Mouse (Mus musculus) neural tube, embryonic 11.5 days (tissue): ENCODE measurements around the gene Hlcs. TPM values are rescaled to one million over a fixed set of nuclear protein-coding genes. Genes with fewer than 3 reads are reported as not detected.

ENCODE experiments used
- ATAC-seq: fragments of 200-750 bp; cut with Nextera tagmentation; 2 replicates; pipeline ENCODE4 v1.8.0; 2017; ENCODE audit warnings: moderate number of reproducible peaks, mild to moderate bottlenecking, moderate TSS enrichment, moderate library complexity; ENCODE audit not compliant: insufficient read depth, low FRiP score, low TSS enrichment
- DNase-seq: peaks from one replicate; pipeline ENCODE4 v3.0.0-alpha.2; 2015; ENCODE audit warnings: low spot score
- H3K27ac ChIP-seq: fragments of 300-500 bp; sonication (generic); 2 replicates; pipeline ENCODE4 v1.5.1; 2014; ENCODE audit warnings: low read depth, mild to moderate bottlenecking, low read length
- H3K27me3 ChIP-seq: fragments of 300-500 bp; sonication (generic); 2 replicates; pipeline ENCODE4 v1.6.1; 2014; ENCODE audit warnings: mild to moderate bottlenecking, low read length, mixed read lengths; ENCODE audit not compliant: control insufficient read depth, insufficient read depth
- H3K36me3 ChIP-seq: fragments of 300-500 bp; sonication (generic); 2 replicates; pipeline ENCODE4 v1.6.1; 2014; ENCODE audit warnings: mild to moderate bottlenecking, low read length, moderate library complexity, mixed read lengths; ENCODE audit not compliant: control insufficient read depth, insufficient read depth
- H3K4me1 ChIP-seq: fragments of 300-500 bp; sonication (generic); 2 replicates; pipeline ENCODE4 v1.6.1; 2014; ENCODE audit warnings: low read length, mixed read lengths; ENCODE audit not compliant: control insufficient read depth, insufficient read depth
- H3K4me2 ChIP-seq: fragments of 300-500 bp; sonication (generic); 2 replicates; pipeline ENCODE4 v1.6.1; 2014; ENCODE audit warnings: low read depth, mild to moderate bottlenecking, moderate library complexity
- H3K4me3 ChIP-seq: fragments of 300-500 bp; sonication (generic); 2 replicates; pipeline ENCODE4 v1.5.1; 2014; ENCODE audit warnings: low read depth, low read length
- H3K9ac ChIP-seq: fragments of 300-500 bp; sonication (generic); 2 replicates; pipeline ENCODE4 v1.6.1; 2014; ENCODE audit warnings: mild to moderate bottlenecking, low read length
- H3K9me3 ChIP-seq: fragments of 300-500 bp; sonication (generic); 2 replicates; pipeline ENCODE4 v1.6.1; 2016; ENCODE audit warnings: low read length; ENCODE audit not compliant: control insufficient read depth
- WGBS: fragments of 180-500 bp; shearing (Covaris S2); extraction: QIAGEN DNeasy Blood & Tissue Kit; methylation state at CpG from one replicate; pipeline ENCODE4 v1.1.7; 2014; 5-methylcytosine and 5-hydroxymethylcytosine counted together
- polyA plus RNA-seq: library from polyadenylated mRNA; unstranded; fragments of >200 nt; fragmentation: Nextera tagmentation; extraction: Ambion mirVana; gene quantifications from 2 replicates; pipeline ENCODE4 v1.2.1, GENCODE M21; 2014

Gene Hlcs
- polyA plus RNA-seq, 1 experiment from 2014 or later = 9.4 TPM

DNA sequence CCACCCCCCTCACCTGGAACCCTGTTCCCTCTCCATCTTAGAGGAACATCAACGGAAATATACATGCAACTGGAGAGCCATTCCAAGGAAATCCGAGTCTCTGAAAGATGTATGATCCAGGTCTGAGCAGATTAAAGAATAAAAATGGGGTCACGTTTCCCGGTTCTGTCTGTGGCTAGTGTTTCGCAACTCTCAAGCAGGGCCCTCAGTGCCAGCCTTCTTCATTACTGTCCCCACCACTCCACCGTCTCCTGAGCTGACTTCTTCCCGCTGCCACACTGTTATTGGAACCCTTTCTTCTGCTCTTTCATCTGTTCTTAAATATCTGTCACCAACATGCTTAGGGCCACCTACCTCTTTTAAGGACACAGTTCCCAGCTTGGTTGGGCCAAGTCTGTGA, 200.2 kb downstream of the Hlcs start:
- WGBS = 86% methylated on average over 7 of the region's 7 CpGs
- Histone ChIP-seq H3K9me3 (no peaks in the 10 kb centered on the region), H3K4me2 (no peak overlapping the region), H3K27me3 (0 out of 2 replicates have a peak, but pooled peaks cover 2% of the 10 kb centered on the region), H3K27ac (no peak overlapping the region), H3K4me1 (no peaks in the 10 kb centered on the region), H3K4me3 (no peak overlapping the region), H3K36me3 (no peaks in the 10 kb centered on the region), H3K9ac (no peak overlapping the region)
- no peak for ATAC-seq
- DNase-seq = no peak

GRCm38 (mm10) chr16:94097724-94098455, 215.5 kb downstream of the Hlcs start:
- Histone ChIP-seq H3K27me3 (peaks cover 57% of the 10 kb centered on the region), H3K36me3 (no peaks in the 10 kb centered on the region), H3K9me3 (no peaks in the 10 kb centered on the region), H3K4me2 (no peak overlapping the region), H3K27ac (no peak overlapping the region), H3K4me3 (no peak overlapping the region), H3K9ac (no peak overlapping the region), H3K4me1 (peaks cover 4% of the 10 kb centered on the region; the same call in 1 of the 2 replicates)
- 2% methylated on average over 12 of the region's 12 CpGs for WGBS
- ATAC-seq (peak; percentile 92), DNase-seq (peak; percentile 60)

DNA sequence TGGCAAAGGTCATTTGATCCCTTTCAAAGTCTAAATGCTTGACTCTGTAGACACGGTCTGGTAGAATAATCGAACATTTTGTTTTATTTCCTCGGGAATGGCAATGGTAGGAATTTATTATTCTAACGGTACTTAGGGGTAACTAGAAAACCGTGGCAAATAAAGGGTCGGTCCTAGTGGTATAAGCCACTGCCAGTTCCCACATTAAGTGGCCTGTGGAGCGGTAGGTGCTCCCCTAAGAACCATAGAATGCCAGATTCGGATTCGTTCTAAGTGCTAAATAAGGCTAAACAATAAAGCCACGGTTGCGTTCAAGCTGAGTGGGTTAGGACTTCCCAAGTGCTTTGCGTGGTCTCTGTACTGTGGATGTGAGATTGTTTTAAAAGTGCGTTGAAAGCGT, 216.9 kb downstream of the Hlcs start:
- no peak overlapping the region for H3K9ac ChIP-seq
- H3K27me3 ChIP-seq = peaks cover 71% of the 10 kb centered on the region
- H3K9me3 ChIP-seq = no peaks in the 10 kb centered on the region
- H3K36me3 ChIP-seq = no peaks in the 10 kb centered on the region
- no peak overlapping the region for H3K4me3 ChIP-seq
- ATAC-seq (no peak), DNase-seq (peak; percentile 15)
- 2% methylated on average over 14 of the region's 14 CpGs for whole genome bisulfite sequencing
- peaks cover 4% of the 10 kb centered on the region; the same call in 1 of the 2 replicates for H3K4me1 ChIP-seq
- H3K27ac ChIP-seq = no peak overlapping the region
- H3K4me2 ChIP-seq = no peak overlapping the region

DNA sequence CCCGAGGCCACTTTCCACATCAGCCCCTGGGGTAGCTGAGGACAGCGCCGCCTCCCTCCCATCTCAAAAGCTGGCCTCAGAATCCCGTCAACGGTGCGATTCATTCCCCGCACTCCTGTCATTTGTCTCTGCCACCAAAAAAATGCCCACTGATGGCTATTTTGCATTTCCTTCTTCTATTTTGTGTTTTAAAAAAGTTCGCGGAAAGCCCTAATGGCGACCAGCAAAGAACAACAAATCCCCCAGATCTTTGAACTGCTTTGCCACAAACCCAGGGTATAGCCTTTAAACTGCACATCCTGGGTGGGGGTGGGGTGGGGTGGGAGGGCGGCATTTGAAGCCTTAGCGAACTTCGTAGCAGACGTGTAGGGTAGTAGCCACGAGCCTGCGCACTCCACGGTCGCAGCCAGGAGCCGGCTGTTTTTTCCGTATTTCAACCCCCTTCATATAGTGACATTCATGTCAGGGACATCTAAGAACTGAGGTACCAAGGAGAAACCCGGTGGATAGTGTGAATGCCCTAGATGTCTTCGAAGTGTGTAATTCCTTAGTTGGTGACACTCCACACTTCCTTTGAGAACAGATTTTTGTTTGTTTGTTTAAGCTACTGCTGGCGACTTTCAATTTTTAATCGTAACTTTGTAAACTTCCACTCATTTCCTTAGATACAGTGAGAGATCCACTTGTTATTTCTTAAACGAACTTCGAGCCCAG, 218.1 kb downstream of the Hlcs start:
- 1% methylated on average over 26 of the region's 26 CpGs for WGBS
- DNase-seq (peak; percentile 44), ATAC-seq (no peak)
- Histone ChIP-seq H3K27me3 (peaks cover 83% of the 10 kb centered on the region), H3K4me1 (peaks cover 4% of the 10 kb centered on the region; the same call in 1 of the 2 replicates), H3K4me2 (no peak overlapping the region), H3K4me3 (no peak overlapping the region), H3K9me3 (no peaks in the 10 kb centered on the region), H3K9ac (no peak overlapping the region), H3K27ac (no peak overlapping the region), H3K36me3 (no peaks in the 10 kb centered on the region)

DNA sequence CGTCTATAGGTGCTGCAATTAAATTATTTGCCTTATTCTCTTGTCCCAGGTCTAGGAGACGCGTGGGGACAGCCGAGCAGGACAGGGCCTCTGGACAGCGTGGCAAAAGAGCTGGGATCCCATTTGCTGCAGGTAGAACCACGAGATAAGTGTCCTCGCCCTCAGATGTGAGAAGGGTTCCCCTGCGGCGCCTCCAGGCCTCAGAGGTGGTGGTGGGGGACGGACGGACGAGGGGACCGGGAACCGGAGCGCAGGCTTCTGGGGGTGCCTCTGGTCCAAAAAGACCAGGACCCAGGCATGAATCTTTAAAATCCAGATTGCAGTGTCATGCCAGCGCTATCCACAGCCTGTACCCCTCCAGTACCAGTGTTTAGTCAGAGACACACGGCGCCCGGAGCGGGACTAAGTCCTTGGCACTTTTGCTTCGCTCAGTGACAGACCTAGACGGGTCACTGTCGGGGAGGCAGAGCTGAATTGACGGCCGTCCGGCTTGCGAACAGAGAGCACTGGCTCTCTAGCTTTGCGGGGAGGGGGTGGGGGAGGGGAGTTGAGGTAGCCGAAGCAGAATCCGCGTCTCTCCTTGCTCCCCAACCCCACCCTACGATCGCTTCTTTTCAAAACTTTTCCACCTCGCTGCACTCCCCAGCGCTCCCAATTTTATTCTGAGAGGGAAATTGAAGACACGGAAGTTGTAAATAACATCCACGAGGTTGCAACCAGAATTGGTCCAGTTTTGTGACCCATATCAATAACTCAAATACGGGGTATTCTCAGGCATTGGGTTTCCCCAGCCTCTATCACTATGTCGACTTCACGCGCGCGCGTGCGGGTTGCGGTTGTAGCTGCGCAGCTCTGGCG, 218.9 kb downstream of the Hlcs start:
- Histone ChIP-seq H3K4me2 (no peak overlapping the region), H3K27ac (no peak overlapping the region), H3K4me3 (no peak overlapping the region), H3K36me3 (no peaks in the 10 kb centered on the region), H3K27me3 (peaks cover 83% of the 10 kb centered on the region), H3K4me1 (peaks cover 4% of the 10 kb centered on the region; the same call in 1 of the 2 replicates), H3K9ac (no peak overlapping the region), H3K9me3 (no peaks in the 10 kb centered on the region)
- under 1% methylated on average over 48 of the region's 48 CpGs for WGBS
- DNase-seq (peak; percentile 52), ATAC-seq (no peak)

DNA sequence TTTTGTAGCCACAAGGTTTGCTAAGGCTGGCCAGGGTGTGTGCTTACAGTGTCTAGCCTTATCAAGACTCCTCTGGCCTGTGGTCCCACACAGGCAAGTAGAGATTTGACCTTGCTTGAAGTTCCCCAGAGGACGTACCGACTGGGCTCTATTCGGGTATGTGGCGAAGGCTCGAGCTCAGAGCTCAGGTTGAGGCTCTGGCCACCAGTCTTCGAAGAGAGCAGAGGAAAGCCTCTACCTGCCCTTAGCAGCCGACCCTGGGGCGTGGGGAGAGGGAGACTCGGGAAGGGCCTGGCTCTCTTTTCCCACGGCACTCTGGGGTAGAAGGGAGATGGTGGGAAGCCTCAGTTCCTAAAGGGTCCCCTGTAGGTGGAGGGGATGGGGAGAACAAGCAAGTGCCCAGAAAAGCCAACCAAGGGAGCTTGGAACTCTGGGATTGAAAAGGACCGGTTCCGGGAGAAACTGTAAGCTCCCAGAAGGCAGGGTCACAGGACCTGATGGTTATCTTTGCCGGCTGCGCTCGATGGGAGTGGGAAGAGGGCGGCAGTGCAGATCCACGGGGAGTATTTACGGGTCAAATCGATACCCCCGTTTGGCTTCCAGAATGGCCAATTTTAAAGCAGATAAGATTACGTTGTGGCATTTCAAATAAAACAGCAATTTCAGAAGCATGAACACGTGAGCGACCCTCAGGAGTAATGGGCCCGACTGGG, 220.1 kb downstream of the Hlcs start:
- ATAC-seq (no peak), DNase-seq (peak; percentile 40)
- peaks cover 4% of the 10 kb centered on the region; the same call in 1 of the 2 replicates for H3K4me1 ChIP-seq
- no peak overlapping the region for H3K4me2 ChIP-seq
- H3K9ac ChIP-seq = no peak overlapping the region
- H3K9me3 ChIP-seq = no peaks in the 10 kb centered on the region
- no peaks in the 10 kb centered on the region for H3K36me3 ChIP-seq
- peaks cover 94% of the 10 kb centered on the region for H3K27me3 ChIP-seq
- WGBS = 1% methylated on average over 24 of the region's 24 CpGs
- H3K27ac ChIP-seq = no peak overlapping the region
- no peak overlapping the region for H3K4me3 ChIP-seq

DNA sequence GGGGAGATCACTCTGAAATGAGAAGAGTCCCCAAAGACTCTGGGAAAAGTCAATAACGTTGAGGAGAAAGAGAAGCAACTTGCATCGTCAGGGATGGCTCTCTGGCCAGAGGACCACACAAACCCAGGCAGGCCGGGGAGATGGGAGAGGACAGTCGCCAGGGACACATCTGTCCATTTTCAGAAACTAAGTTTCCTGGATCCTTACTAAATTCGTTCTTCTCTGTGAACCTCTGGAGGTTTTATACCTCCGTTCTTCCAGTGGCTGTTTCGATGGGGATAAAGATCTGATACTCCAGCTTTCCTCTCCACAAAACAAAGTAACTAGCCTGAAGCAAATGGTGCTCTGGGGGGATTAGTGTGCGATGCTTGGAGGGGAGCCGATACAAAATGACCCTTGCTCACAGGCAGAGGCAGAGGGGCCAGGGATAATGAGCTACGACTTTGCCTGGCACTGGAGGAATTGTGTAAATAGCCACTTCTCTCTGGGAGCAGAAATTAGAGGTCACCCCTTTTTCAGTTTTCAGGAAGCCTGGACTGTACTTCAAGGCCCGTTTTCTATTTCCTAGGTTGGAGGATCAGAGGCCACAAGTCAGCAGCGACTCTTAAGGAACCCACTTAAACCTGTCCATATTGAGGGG, 220.7 kb downstream of the Hlcs start:
- Histone ChIP-seq H3K9me3 (no peaks in the 10 kb centered on the region), H3K4me3 (no peak overlapping the region), H3K36me3 (no peaks in the 10 kb centered on the region), H3K27ac (no peak overlapping the region), H3K4me2 (no peak overlapping the region), H3K4me1 (no peaks in the 10 kb centered on the region), H3K27me3 (peaks cover 94% of the 10 kb centered on the region), H3K9ac (no peak overlapping the region)
- WGBS = 1% methylated on average over 12 of the region's 12 CpGs
- ATAC-seq (no peak), DNase-seq (peak; percentile 36)
